Mouse (Mus musculus) kidney, postnatal 0 days (tissue): ENCODE measurements around the gene G6pc. TPM values are rescaled to one million over a fixed set of nuclear protein-coding genes. Genes with fewer than 3 reads are reported as not detected.

Experiments used
- ATAC-seq: fragments of 200-750 bp; cut with Nextera tagmentation; replicated peaks from 2 replicates; pipeline ENCODE4 v1.8.0; 2017; ENCODE audit warnings: low read depth, moderate number of reproducible peaks, moderate TSS enrichment, moderate library complexity; ENCODE audit not compliant: low FRiP score
- DNase-seq: peaks from one replicate; pipeline ENCODE4 v3.0.0-alpha.2; 2016; ENCODE audit warnings: low spot score
- H3K27ac ChIP-seq: fragments of 300-500 bp; sonication (generic); 2 replicates; pipeline ENCODE4 v1.5.1; 2014; ENCODE audit warnings: mild to moderate bottlenecking
- H3K27me3 ChIP-seq: fragments of 300-500 bp; sonication (generic); 2 replicates; pipeline ENCODE4 v1.6.1; 2014; ENCODE audit warnings: low read length, mixed read lengths; ENCODE audit not compliant: insufficient read depth
- H3K36me3 ChIP-seq: fragments of 300-500 bp; sonication (generic); 2 replicates; pipeline ENCODE4 v1.6.1; 2014; ENCODE audit warnings: low read length, mixed read lengths; ENCODE audit not compliant: insufficient read depth
- H3K4me1 ChIP-seq: fragments of 300-500 bp; sonication (generic); replicated peaks from 2 replicates; pipeline ENCODE4 v1.6.1; 2014; ENCODE audit warnings: antibody characterized with exemption, low read length, mixed read lengths; ENCODE audit not compliant: insufficient read depth
- H3K4me2 ChIP-seq: fragments of 300-500 bp; sonication (generic); 2 replicates; pipeline ENCODE4 v1.6.1; 2014; ENCODE audit warnings: mild to moderate bottlenecking, low read length, moderate library complexity, mixed read lengths
- H3K4me3 ChIP-seq: fragments of 300-500 bp; sonication (generic); replicated peaks from 2 replicates; pipeline ENCODE4 v1.5.1; 2014; ENCODE audit warnings: low read depth, low read length
- H3K9ac ChIP-seq: fragments of 300-500 bp; sonication (generic); 2 replicates; pipeline ENCODE4 v1.6.1; 2014; ENCODE audit warnings: low read depth, low read length
- H3K9me3 ChIP-seq: fragments of 300-500 bp; sonication (generic); replicated peaks from 2 replicates; pipeline ENCODE4 v1.6.1; 2016; ENCODE audit warnings: low read length, inconsistent platforms, mixed read lengths
- CTCF ChIP-seq: IDR thresholded peaks from 2 replicates; pipeline ENCODE4 v1.5.1; 2016; ENCODE audit warnings: antibody characterized with exemption, low read depth, mild to moderate bottlenecking, moderate library complexity
- WGBS: fragments of 180-500 bp; shearing (Covaris S2); extraction: QIAGEN DNeasy Blood & Tissue Kit; methylation state at CpG from one replicate; pipeline ENCODE4 v1.1.7; 2014; 5-methylcytosine and 5-hydroxymethylcytosine counted together
- microRNA-seq: library from miRNA; unstranded; fragments of <30 nt; microRNA quantifications from one replicate; pipeline ENCODE4, GENCODE M21; 2016
- polyA plus RNA-seq: library from polyadenylated mRNA; unstranded; fragments of >200 nt; fragmentation: Nextera tagmentation; extraction: Ambion mirVana; gene quantifications from 2 replicates; pipeline ENCODE4 v1.2.1, GENCODE M21; 2015

The G6pc gene
- polyA plus RNA-seq, 1 experiment from 2014 or later: 23.2 TPM

- Histone ChIP-seq H3K27me3 (no peaks in the 10 kb centered on the region), H3K9ac (no peak overlapping the region), H3K4me2 (no peak overlapping the region), H3K4me1 (peaks cover 8% of the 10 kb centered on the region; the same call in 1 of the 2 replicates), H3K4me3 (no peak overlapping the region), H3K9me3 (no peaks in the 10 kb centered on the region), H3K27ac (no peak overlapping the region), H3K36me3 (no peaks in the 10 kb centered on the region)
- 94% methylated on average over 5 of the region's 5 CpGs for WGBS
- ATAC-seq (no peak), DNase-seq (no peak)
- no peak for TF ChIP-seq CTCF
These were observed 52.8 kb downstream of the G6pc start for GRCm38 (mm10) chr11:101420148-101420547.

- 3% methylated on average over 23 of the region's 23 CpGs for WGBS
- Histone ChIP-seq H3K9me3 (no peaks in the 10 kb centered on the region), H3K4me3 (peak within 1 kb of the TSS; percentile 91), H3K27me3 (no peaks in the 10 kb centered on the region), H3K36me3 (0 out of 2 replicates have a peak, but pooled peaks cover 5% of the 10 kb centered on the region), H3K4me2 (peak within 1 kb of the TSS; percentile 85), H3K9ac (peak within 1 kb of the TSS; percentile 83), H3K27ac (peak within 1 kb of the TSS; percentile 87), H3K4me1 (peaks cover 18% of the 10 kb centered on the region; the same call in 1 of the 2 replicates)
- ATAC-seq (peak; percentile 47; the same call in 1 of the 2 replicates), DNase-seq (peak; percentile 32)
- TF ChIP-seq CTCF: no peak
These were observed 56.9 kb downstream of the G6pc start, which contains the start of gene Gm27029 for GRCm38 (mm10) chr11:101424105-101424851. Gene Gm27029 (minus strand): TSS chr11:101424796.

- H3K27ac ChIP-seq: peak within 1 kb of the TSS; percentile 87
- peaks cover 18% of the 10 kb centered on the region; the same call in 1 of the 2 replicates for H3K4me1 ChIP-seq
- peak within 1 kb of the TSS; percentile 91 for H3K4me3 ChIP-seq
- DNase-seq (peak; percentile 99), ATAC-seq (peak; percentile 91)
- H3K36me3 ChIP-seq: peaks cover 5% of the 10 kb centered on the region; the same call in 1 of the 2 replicates
- H3K9me3 ChIP-seq: no peaks in the 10 kb centered on the region
- WGBS: under 1% methylated on average over 75 of the region's 81 CpGs
- peak within 1 kb of the TSS; percentile 85 for H3K4me2 ChIP-seq
- TF ChIP-seq CTCF: peak; percentile 59
- no peaks in the 10 kb centered on the region for H3K27me3 ChIP-seq
- H3K9ac ChIP-seq: peak within 1 kb of the TSS; percentile 83
These were observed 57.8 kb downstream of the G6pc start, which contains the start of the genes Rundc1 and Ptges3l for GRCm38 (mm10) chr11:101424925-101425813. Gene Rundc1 (plus strand): TSS chr11:101425085. Gene Ptges3l (minus strand): TSS chr11:101425333.

- peaks cover 11% of the 10 kb centered on the region for H3K36me3 ChIP-seq
- no peaks in the 10 kb centered on the region for H3K9me3 ChIP-seq
- H3K4me3 ChIP-seq: peak overlapping the region; percentile 91
- H3K4me2 ChIP-seq: peak overlapping the region; percentile 85
- no peak overlapping the region for H3K27ac ChIP-seq
- no peaks in the 10 kb centered on the region for H3K27me3 ChIP-seq
- peaks cover 18% of the 10 kb centered on the region; the same call in 1 of the 2 replicates for H3K4me1 ChIP-seq
- H3K9ac ChIP-seq: 0 out of 2 replicates have a peak overlapping the region, but pooled peaks have one; percentile 83
- DNase-seq (peak; percentile 4), ATAC-seq (no peak)
- 58% methylated on average over 8 of the region's 8 CpGs for WGBS
- TF ChIP-seq CTCF: no peak
These were observed 58.8 kb downstream of the G6pc start for GRCm38 (mm10) chr11:101426165-101426564.

Small RNA genes within 50 kb of the gene (microRNA-seq; reads per million reads assigned to microRNA genes)
- gene Gm25593: not detected
- not detected for gene Mir6929

Other genes starting within 250 kb of the G6pc start
- gene Retreg3, start 247.7 kb upstream of the G6pc start, polyA plus RNA-seq: 23.2 and 23.7 TPM in 2 replicates
- 48.4 and 56.7 TPM in 2 replicates for gene Tubg1, start 247.6 kb upstream of the G6pc start, polyA plus RNA-seq
- gene Tubg2, start 211.7 kb upstream of the G6pc start, polyA plus RNA-seq: 4.3 and 4.9 TPM in 2 replicates
- gene Cntnap1, start 197.0 kb upstream of the G6pc start, polyA plus RNA-seq: 0.75 and 0.78 TPM in 2 replicates
- gene Plekhh3, start 196.2 kb upstream of the G6pc start, polyA plus RNA-seq: 14.1 and 16.6 TPM in 2 replicates
- 0.36 and 0.45 TPM in 2 replicates for gene Ccr10, start 192.1 kb upstream of the G6pc start, polyA plus RNA-seq
- 18.6 and 20.3 TPM in 2 replicates for gene Ezh1, start 141.1 kb upstream of the G6pc start, polyA plus RNA-seq
- gene Ramp2, start 121.5 kb upstream of the G6pc start, polyA plus RNA-seq: 242 and 247 TPM in 2 replicates
- gene Vps25, start 113.9 kb upstream of the G6pc start, polyA plus RNA-seq: 179 and 180 TPM in 2 replicates
- gene Wnk4, start 107.0 kb upstream of the G6pc start, polyA plus RNA-seq: 47.0 and 48.8 TPM in 2 replicates
- 1.5 and 2.0 TPM in 2 replicates for gene Cntd1, start 88.5 kb upstream of the G6pc start, polyA plus RNA-seq
- gene Coa3, start 88.4 kb upstream of the G6pc start, polyA plus RNA-seq: 209 and 211 TPM in 2 replicates
- gene Becn1, start 65.3 kb upstream of the G6pc start, polyA plus RNA-seq: 156 and 165 TPM in 2 replicates
- 102 and 104 TPM in 2 replicates for gene Psme3, start 51.3 kb upstream of the G6pc start, polyA plus RNA-seq
- 0.37 and 0.58 TPM in 2 replicates for gene Aoc2, start 42.5 kb upstream of the G6pc start, polyA plus RNA-seq
- gene Aoc3, start 37.0 kb upstream of the G6pc start, polyA plus RNA-seq: 1.8 and 2.0 TPM in 2 replicates
- gene Aarsd1, start 50.1 kb downstream of the G6pc start, polyA plus RNA-seq: 58.4 and 66.0 TPM in 2 replicates
- 4.0 and 4.5 TPM in 2 replicates for gene Gm27029, start 57.2 kb downstream of the G6pc start, polyA plus RNA-seq
- gene Rundc1, start 57.5 kb downstream of the G6pc start, polyA plus RNA-seq: 17.9 and 19.6 TPM in 2 replicates
- 8.7 and 11.5 TPM in 2 replicates for gene Ptges3l, start 57.8 kb downstream of the G6pc start, polyA plus RNA-seq
- gene Rpl27, start 74.7 kb downstream of the G6pc start, polyA plus RNA-seq: 396 and 448 TPM in 2 replicates
- gene Ifi35, start 80.8 kb downstream of the G6pc start, polyA plus RNA-seq: 30.0 and 30.8 TPM in 2 replicates
- 10.3 and 11.1 TPM in 2 replicates for gene Rnd2, start 97.4 kb downstream of the G6pc start, polyA plus RNA-seq
- gene Vat1, start 98.7 kb downstream of the G6pc start, polyA plus RNA-seq: 37.7 and 38.6 TPM in 2 replicates
- gene Brca1, start 184.4 kb downstream of the G6pc start, polyA plus RNA-seq: 4.2 and 6.3 TPM in 2 replicates
- gene Nbr1, start 184.6 kb downstream of the G6pc start, polyA plus RNA-seq: 62.6 and 63.3 TPM in 2 replicates
- 19.4 and 20.9 TPM in 2 replicates for gene Tmem106a, start 214.7 kb downstream of the G6pc start, polyA plus RNA-seq
- gene Gm11634, start 231.7 kb downstream of the G6pc start, polyA plus RNA-seq: 0.37 TPM in 1 of 2 replicates, not detected in the other